Mouse (Mus musculus) gastrocnemius, adult 8-10 months (tissue): ENCODE data around the gene 1700034I23Rik. TPM values are rescaled to one million over a fixed set of nuclear protein-coding genes. Genes with fewer than 3 reads are reported as not detected.
"Not testable (repeated sequence)": the region's sequence is repeated elsewhere in the genome, so short reads cannot be mapped to it uniquely, and the experiment has no call there.

Source experiments
- DNase-seq, 2 experiments: peaks; one replicate each; pipeline ENCODE4 v3.0.0; 2022; ENCODE audit warnings: low spot score in 2 of 2
- total RNA-seq, 4 experiments: library from RNA; stranded (reverse); gene quantifications; 2 replicates each; pipeline ENCODE4 v1.2.4; 2022

The 1700034I23Rik gene
- total RNA-seq: not detected

GRCm38 (mm10) chr3:40902443-40902842 is at the start of gene 1700034I23Rik:
Gene 1700034I23Rik, minus strand, starts transcription at chr3:40902543.
- not testable (repeated sequence) for DNase-seq

- no peak for DNase-seq
Measured at GRCm38 (mm10) chr3:40951365-40951764, 49.0 kb upstream of the 1700034I23Rik start.

GRCm38 (mm10) chr3:40950601-40951201 is 48.4 kb upstream of the 1700034I23Rik start:
- DNase-seq: peak; percentile 51 to 59

GRCm38 (mm10) chr3:40949903-40950600 is 47.7 kb upstream of the 1700034I23Rik start:
- DNase-seq: peak; percentile 16 to 27

- DNase-seq: peak; percentile 100
Measured at GRCm38 (mm10) chr3:40949170-40949902, 47.0 kb upstream of the 1700034I23Rik start, which contains the start of gene Larp1b. Gene Larp1b, plus strand, starts transcription at chr3:40949828.

- no peak for DNase-seq
Measured at GRCm38 (mm10) chr3:40939019-40939418, 36.7 kb upstream of the 1700034I23Rik start.

GRCm38 (mm10) chr3:40938592-40938991 is 36.2 kb upstream of the 1700034I23Rik start:
- DNase-seq: no peak

- DNase-seq: no peak
Measured at GRCm38 (mm10) chr3:40938189-40938588, 35.8 kb upstream of the 1700034I23Rik start.

- DNase-seq: peak; percentile 4 to 8
Measured at GRCm38 (mm10) chr3:40894336-40894735, 8.0 kb downstream of the 1700034I23Rik start.

GRCm38 (mm10) chr3:40893816-40894258 is 8.5 kb downstream of the 1700034I23Rik start:
- DNase-seq: peak; percentile 97 to 100

GRCm38 (mm10) chr3:40853123-40853738 is 49.1 kb downstream of the 1700034I23Rik start:
- not testable (repeated sequence) for DNase-seq

Other genes starting within 250 kb of the 1700034I23Rik start
- not detected for gene Slc25a31, start 193.7 kb downstream of the 1700034I23Rik start, total RNA-seq
- gene Hspa4l, start 158.0 kb downstream of the 1700034I23Rik start, total RNA-seq: 1 to 10 TPM; 3.7 to 7.8 (median 5.1) TPM
- gene Plk4, start 102.5 kb downstream of the 1700034I23Rik start, total RNA-seq: under 1 TPM; 0.41 to 0.48 (median 0.44) TPM
- gene Mfsd8, start 55.7 kb downstream of the 1700034I23Rik start, total RNA-seq: 10 to 100 TPM; 16.1 to 22.2 (median 18.2) TPM
- 10 to 100 TPM in 3 of 4 experiments, 1 to 10 TPM in 1; 9.1 to 18.1 (median 13.6) TPM for gene Abhd18, start 55.6 kb downstream of the 1700034I23Rik start, total RNA-seq
- gene Larp1b, start 47.3 kb upstream of the 1700034I23Rik start, total RNA-seq: 10 to 100 TPM; 65.0 to 76.0 (median 69.7) TPM
- gene Pgrmc2, start 180.5 kb upstream of the 1700034I23Rik start, total RNA-seq: 10 to 100 TPM; 21.8 to 23.5 (median 22.6) TPM